8 mouse cellular contexts compared by ENCODE assay signal in the genomic region with DNA sequence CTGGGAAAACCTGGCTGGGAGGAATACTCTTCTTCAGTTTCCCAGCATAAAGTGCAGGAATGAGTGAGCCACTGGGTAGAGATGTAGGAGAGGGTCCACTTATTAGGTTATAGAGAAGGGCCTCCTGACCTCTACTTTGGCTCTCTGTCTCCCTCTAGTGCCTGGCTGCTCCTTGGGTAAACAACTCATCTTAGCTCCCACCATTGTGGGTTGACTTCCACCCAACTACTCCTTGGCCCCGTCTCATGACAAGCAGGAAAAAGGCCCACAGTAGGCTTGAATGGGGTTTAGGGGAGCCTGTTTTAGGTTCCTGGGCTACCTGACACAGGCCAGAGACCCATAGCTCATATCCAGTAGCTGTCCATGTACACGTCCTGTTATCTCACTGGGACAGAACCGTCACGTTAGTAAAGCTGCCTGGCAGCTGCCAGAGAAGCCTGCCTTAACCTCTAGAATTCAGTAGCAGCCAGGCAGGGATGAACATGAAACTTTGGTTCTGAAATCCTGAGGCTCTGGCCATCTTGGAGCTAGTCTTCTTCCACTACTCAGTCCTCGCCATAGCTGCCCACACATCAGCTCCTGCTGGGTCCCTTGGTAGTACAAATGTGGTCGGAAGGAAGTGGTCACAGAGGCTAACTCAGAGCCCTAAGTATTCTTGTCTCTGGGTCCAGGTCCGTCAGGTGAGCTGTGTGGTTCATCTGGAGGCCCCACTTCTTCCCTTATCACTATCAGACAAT. TPM values are rescaled to one million over a fixed set of nuclear protein-coding genes. Genes with fewer than 3 reads are reported as not detected.
DNase-seq lines count a peak whose midpoint lies in the region; ATAC-seq lines count a peak whose summit lies in the region.

No protein-coding gene starts in this region.

- no peak overlapping the region for H3K4me2 ChIP-seq in hindbrain, embryonic 14.5 days (replicated peaks)
- no peak overlapping the region for H3K4me2 ChIP-seq in hindbrain, embryonic 13.5 days
- no peak overlapping the region for H3K4me2 ChIP-seq in intestine, embryonic 14.5 days (ENCODE audit: low read length)

- H3K9me3 ChIP-seq in hindbrain, embryonic 14.5 days (ENCODE audit: control insufficient read depth, low read length) = no peaks in the 10 kb centered on the region
- no peaks in the 10 kb centered on the region; the same call in 1 of the 2 replicates for H3K9me3 ChIP-seq in hindbrain, embryonic 13.5 days
- H3K9me3 ChIP-seq in intestine, embryonic 14.5 days (ENCODE audit: control insufficient read depth, low read length) = no peaks in the 10 kb centered on the region

- DNase-seq in hindbrain, embryonic 14.5 days (ENCODE audit: low spot score) = peak; percentile 29
- DNase-seq in ES-CJ7 (ENCODE audit: low read depth, low spot score) = peak; percentile 55
- peak; percentile 73 for DNase-seq in c-Kit-positive CD71-positive TER-119-positive erythroid progenitor cells, embryonic 14.5 days (ENCODE audit: low spot score)
- peak; percentile 65 for DNase-seq in intestine, embryonic 14.5 days (ENCODE audit: low spot score)
- peak; percentile 80 for DNase-seq in lung, postnatal 36 days
- DNase-seq in frontal cortex, postnatal 14 days (ENCODE audit: low spot score in 2 of 2) = no peak
- no peak for DNase-seq in layer of hippocampus, adult 18-20 months (ENCODE audit: low spot score in 2 of 2)

- no peak overlapping the region for H3K4me3 ChIP-seq in hindbrain, embryonic 14.5 days (replicated peaks; ENCODE audit: low read length)
- no peak overlapping the region for H3K4me3 ChIP-seq in hindbrain, embryonic 13.5 days
- no peak overlapping the region for H3K4me3 ChIP-seq in intestine, embryonic 14.5 days (ENCODE audit: low read depth, low read length)

- H3K27me3 ChIP-seq in hindbrain, embryonic 14.5 days (ENCODE audit: control insufficient read depth, insufficient read depth, low read length) = no peaks in the 10 kb centered on the region
- no peaks in the 10 kb centered on the region for H3K27me3 ChIP-seq in hindbrain, embryonic 13.5 days
- H3K27me3 ChIP-seq in intestine, embryonic 14.5 days (replicated peaks; ENCODE audit: control insufficient read depth, insufficient read depth, low read length) = no peaks in the 10 kb centered on the region

- ATAC-seq in hindbrain, embryonic 14.5 days (ENCODE audit: low FRiP score) = no peak
- ATAC-seq in hindbrain, embryonic 13.5 days (ENCODE audit: low FRiP score) = no peak
- no peak for ATAC-seq in intestine, embryonic 14.5 days (replicated peaks; ENCODE audit: low FRiP score, low TSS enrichment, low read depth)

- 79% methylated on average over 7 of the region's 7 CpGs for WGBS in hindbrain, embryonic 14.5 days
- 82% methylated on average over 7 of the region's 7 CpGs for WGBS in hindbrain, embryonic 13.5 days
- WGBS in intestine, embryonic 14.5 days = 70% methylated on average over 7 of the region's 7 CpGs

- H3K27ac ChIP-seq in hindbrain, embryonic 14.5 days = no peak overlapping the region
- no peak overlapping the region for H3K27ac ChIP-seq in hindbrain, embryonic 13.5 days
- no peak overlapping the region for H3K27ac ChIP-seq in intestine, embryonic 14.5 days (ENCODE audit: low read depth)

- 0 out of 2 replicates have a peak, but pooled peaks cover 4% of the 10 kb centered on the region for H3K36me3 ChIP-seq in hindbrain, embryonic 14.5 days (replicated peaks; ENCODE audit: control insufficient read depth, insufficient read depth)
- H3K36me3 ChIP-seq in hindbrain, embryonic 13.5 days = peaks cover 22% of the 10 kb centered on the region; the same call in 1 of the 2 replicates
- peaks cover 19% of the 10 kb centered on the region for H3K36me3 ChIP-seq in intestine, embryonic 14.5 days (ENCODE audit: control insufficient read depth, insufficient read depth, low read length)

- H3K4me1 ChIP-seq in hindbrain, embryonic 14.5 days (replicated peaks; ENCODE audit: control insufficient read depth, insufficient read depth, low read length) = no peaks in the 10 kb centered on the region
- H3K4me1 ChIP-seq in hindbrain, embryonic 13.5 days (replicated peaks) = no peaks in the 10 kb centered on the region
- H3K4me1 ChIP-seq in intestine, embryonic 14.5 days (replicated peaks; ENCODE audit: control insufficient read depth, insufficient read depth, low read length) = no peaks in the 10 kb centered on the region

- no peak overlapping the region for H3K9ac ChIP-seq in hindbrain, embryonic 14.5 days
- H3K9ac ChIP-seq in hindbrain, embryonic 13.5 days = no peak overlapping the region
- no peak overlapping the region for H3K9ac ChIP-seq in intestine, embryonic 14.5 days (ENCODE audit: low read length)

RNA-seq across cellular contexts. Expression of a gene that starts 16.3 kb away (rescaled TPM):
- polyA plus RNA-seq in hindbrain, embryonic 14.5 days (2014; fragmentation: Nextera tagmentation; extraction: Ambion mirVana) = 57.2 and 60.7 TPM in 2 replicates
- 61.3 and 67.1 TPM in 2 replicates for polyA plus RNA-seq in hindbrain, embryonic 13.5 days (2015; fragmentation: Nextera tagmentation; extraction: Ambion mirVana)
- 62.8 and 65.1 TPM in 2 replicates for polyA plus RNA-seq in intestine, embryonic 14.5 days (2014; fragmentation: Nextera tagmentation; extraction: Ambion mirVana)
- total RNA-seq in layer of hippocampus, adult 18-20 months (2021) = 10 to 100 TPM; 54.2 to 63.3 TPM

RNA-seq across cellular contexts. Expression of a gene that starts 23.2 kb away (rescaled TPM):
- 53.9 and 58.2 TPM in 2 replicates for polyA plus RNA-seq in hindbrain, embryonic 14.5 days (2014; fragmentation: Nextera tagmentation; extraction: Ambion mirVana)
- 63.7 and 67.7 TPM in 2 replicates for polyA plus RNA-seq in hindbrain, embryonic 13.5 days (2015; fragmentation: Nextera tagmentation; extraction: Ambion mirVana)
- polyA plus RNA-seq in intestine, embryonic 14.5 days (2014; fragmentation: Nextera tagmentation; extraction: Ambion mirVana) = 53.6 and 59.9 TPM in 2 replicates
- total RNA-seq in layer of hippocampus, adult 18-20 months (2021) = 10 to 100 TPM; 60.9 to 61.6 TPM

RNA-seq across cellular contexts. Expression of a gene that starts 24.2 kb away (rescaled TPM):
- polyA plus RNA-seq in hindbrain, embryonic 14.5 days (2014; fragmentation: Nextera tagmentation; extraction: Ambion mirVana) = 68.3 and 86.2 TPM in 2 replicates
- 68.0 and 74.1 TPM in 2 replicates for polyA plus RNA-seq in hindbrain, embryonic 13.5 days (2015; fragmentation: Nextera tagmentation; extraction: Ambion mirVana)
- 35.0 TPM in 2 replicates for polyA plus RNA-seq in intestine, embryonic 14.5 days (2014; fragmentation: Nextera tagmentation; extraction: Ambion mirVana)
- 10 to 100 TPM; 81.0 to 88.4 TPM for total RNA-seq in layer of hippocampus, adult 18-20 months (2021)

RNA-seq across cellular contexts. Expression of a gene that starts 30.6 kb away (rescaled TPM):
- polyA plus RNA-seq in hindbrain, embryonic 14.5 days (2014; fragmentation: Nextera tagmentation; extraction: Ambion mirVana) = 192 and 211 TPM in 2 replicates
- 169 and 175 TPM in 2 replicates for polyA plus RNA-seq in hindbrain, embryonic 13.5 days (2015; fragmentation: Nextera tagmentation; extraction: Ambion mirVana)
- 25.4 and 26.4 TPM in 2 replicates for polyA plus RNA-seq in intestine, embryonic 14.5 days (2014; fragmentation: Nextera tagmentation; extraction: Ambion mirVana)
- total RNA-seq in layer of hippocampus, adult 18-20 months (2021) = 10 to 100 TPM; 12.0 to 13.2 TPM

RNA-seq across cellular contexts. Expression of a gene that starts 48.2 kb away (rescaled TPM):
- 234 and 264 TPM in 2 replicates for polyA plus RNA-seq in hindbrain, embryonic 14.5 days (2014; fragmentation: Nextera tagmentation; extraction: Ambion mirVana)
- polyA plus RNA-seq in hindbrain, embryonic 13.5 days (2015; fragmentation: Nextera tagmentation; extraction: Ambion mirVana) = 206 and 217 TPM in 2 replicates
- polyA plus RNA-seq in intestine, embryonic 14.5 days (2014; fragmentation: Nextera tagmentation; extraction: Ambion mirVana) = 79.4 and 79.8 TPM in 2 replicates
- 100 to 1,000 TPM; 274 to 282 TPM for total RNA-seq in layer of hippocampus, adult 18-20 months (2021)

Comparison
In these comparisons a context has a peak if more than half of its experiments do, and no peak if none do; other contexts are left out.
1. DNase-seq: peak in hindbrain, embryonic 14.5 days (single experiment), ES-CJ7 (single experiment), c-Kit-positive CD71-positive TER-119-positive erythroid progenitor cells, embryonic 14.5 days (single experiment), intestine, embryonic 14.5 days (single experiment) and lung, postnatal 36 days (single experiment); none in frontal cortex, postnatal 14 days (0 of 2) and layer of hippocampus, adult 18-20 months (0 of 2).